Mouse (Mus musculus) hindbrain, embryonic 12.5 days (tissue): ENCODE data around the gene Scgb2b24. TPM values are rescaled to one million over a fixed set of nuclear protein-coding genes. Genes with fewer than 3 reads are reported as not detected.

ENCODE experiments used
- ATAC-seq: fragments of 200-750 bp; cut with Nextera tagmentation; 2 replicates; pipeline ENCODE4 v1.8.0; 2017; ENCODE audit warnings: moderate TSS enrichment; ENCODE audit not compliant: low FRiP score
- H3K27ac ChIP-seq: fragments of 300-500 bp; sonication (generic); 2 replicates; pipeline ENCODE4 v1.5.1; 2016; ENCODE audit warnings: mild to moderate bottlenecking
- H3K27me3 ChIP-seq: fragments of 300-500 bp; sonication (generic); 2 replicates; pipeline ENCODE4 v1.6.1; 2016; ENCODE audit warnings: mild to moderate bottlenecking
- H3K36me3 ChIP-seq: fragments of 300-500 bp; sonication (generic); 2 replicates; pipeline ENCODE4 v1.6.1; 2016; ENCODE audit warnings: mild to moderate bottlenecking
- H3K4me1 ChIP-seq: fragments of 300-500 bp; sonication (generic); 2 replicates; pipeline ENCODE4 v1.6.1; 2016
- H3K4me2 ChIP-seq: fragments of 300-500 bp; sonication (generic); replicated peaks from 2 replicates; pipeline ENCODE4 v1.6.1; 2016; ENCODE audit warnings: mild to moderate bottlenecking
- H3K4me3 ChIP-seq: fragments of 300-500 bp; sonication (generic); 2 replicates; pipeline ENCODE4 v1.5.1; 2016; ENCODE audit warnings: mild to moderate bottlenecking
- H3K9ac ChIP-seq: fragments of 300-500 bp; sonication (generic); 2 replicates; pipeline ENCODE4 v1.6.1; 2016; ENCODE audit warnings: mild to moderate bottlenecking, moderate library complexity
- H3K9me3 ChIP-seq: fragments of 300-500 bp; sonication (generic); replicated peaks from 2 replicates; pipeline ENCODE4 v1.6.1; 2016; ENCODE audit warnings: mild to moderate bottlenecking
- WGBS: fragments of 180-500 bp; shearing (Covaris S2); methylation state at CpG from one replicate; pipeline ENCODE4 v1.1.7; 2016; 5-methylcytosine and 5-hydroxymethylcytosine counted together
- polyA plus RNA-seq: library from polyadenylated mRNA; unstranded; fragments of >200 nt; fragmentation: Nextera tagmentation; extraction: Ambion mirVana; gene quantifications from 2 replicates; pipeline ENCODE4 v1.2.1, GENCODE M21; 2016

Scgb2b24 gene
- polyA plus RNA-seq = not detected in 2 replicates

- H3K4me2 ChIP-seq = no peak within 1 kb of the TSS
- H3K36me3 ChIP-seq = no peaks in the 10 kb centered on the region
- no peaks in the 10 kb centered on the region for H3K27me3 ChIP-seq
- no peak within 1 kb of the TSS for H3K4me3 ChIP-seq
- H3K4me1 ChIP-seq = no peaks in the 10 kb centered on the region
- no peak within 1 kb of the TSS for H3K27ac ChIP-seq
- H3K9ac ChIP-seq = no peak within 1 kb of the TSS
- ATAC-seq = no peak
- WGBS = 72% methylated on average over 2 of the region's 2 CpGs
- peaks cover 88% of the 10 kb centered on the region for H3K9me3 ChIP-seq
Observed at GRCm38 (mm10) chr7:33739212-33739611, at the start of gene Scgb2b24. Gene Scgb2b24 (minus strand): TSS chr7:33739312.

- no peaks in the 10 kb centered on the region for H3K36me3 ChIP-seq
- H3K9ac ChIP-seq = no peak within 1 kb of the TSS
- WGBS = 86% methylated on average over 3 of the region's 3 CpGs
- ATAC-seq = no peak
- H3K4me2 ChIP-seq = no peak within 1 kb of the TSS
- peaks cover 76% of the 10 kb centered on the region for H3K9me3 ChIP-seq
- H3K27ac ChIP-seq = no peak within 1 kb of the TSS
- H3K4me3 ChIP-seq = no peak within 1 kb of the TSS
- H3K27me3 ChIP-seq = no peaks in the 10 kb centered on the region
- H3K4me1 ChIP-seq = no peaks in the 10 kb centered on the region
Observed at GRCm38 (mm10) chr7:33743499-33743898, 4.4 kb upstream of the Scgb2b24 start, which contains the start of gene Scgb1b24. Gene Scgb1b24 (plus strand): TSS chr7:33743799.

- H3K27ac ChIP-seq = no peak overlapping the region
- ATAC-seq = no peak
- no peaks in the 10 kb centered on the region for H3K4me1 ChIP-seq
- H3K4me2 ChIP-seq = no peak overlapping the region
- 23% methylated on average over 1 of the region's 1 CpGs for WGBS
- H3K36me3 ChIP-seq = no peaks in the 10 kb centered on the region
- peaks cover 58% of the 10 kb centered on the region for H3K9me3 ChIP-seq
- H3K27me3 ChIP-seq = no peaks in the 10 kb centered on the region
- no peak overlapping the region for H3K9ac ChIP-seq
- no peak overlapping the region for H3K4me3 ChIP-seq
Observed at GRCm38 (mm10) chr7:33689864-33690263, 49.2 kb downstream of the Scgb2b24 start.

Other genes starting within 250 kb of the Scgb2b24 start
- gene Scgb2b21, start 218.9 kb downstream of the Scgb2b24 start, polyA plus RNA-seq = not detected in 2 replicates
- gene Scgb1b24, start 4.5 kb upstream of the Scgb2b24 start, polyA plus RNA-seq = not detected in 2 replicates
- not detected in 2 replicates for gene Scgb2b26, start 205.7 kb upstream of the Scgb2b24 start, polyA plus RNA-seq